ENCODE assay signal across 15 mouse cellular contexts in the genomic region with DNA sequence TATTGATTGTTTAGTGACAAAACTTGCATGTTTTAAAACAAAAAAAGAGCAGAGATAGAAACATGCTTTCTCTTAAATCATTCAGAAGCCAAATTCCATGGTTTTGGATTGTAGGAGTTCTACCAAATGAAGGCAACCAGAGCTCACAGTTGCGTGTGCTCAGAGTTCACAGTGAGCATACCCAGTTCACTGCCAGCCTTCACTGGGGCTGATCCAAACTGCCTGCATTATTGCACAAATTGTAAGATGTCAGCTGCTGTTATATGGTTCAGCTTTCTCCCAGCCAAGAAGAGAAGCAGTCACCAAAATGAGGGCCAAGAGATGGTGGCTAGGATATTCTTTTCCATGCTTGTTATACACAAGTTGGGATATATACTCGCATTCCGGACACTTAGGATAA.
DNase-seq lines count a peak whose midpoint lies in the region.
"Had no signal": no experiment of that assay in that cellular context is flagged by ENCODE, and none has a peak within 500 bp of the region (broad histone marks: within the 10 kb centered on the region; RNA-seq: fewer than 3 reads in every experiment).

No protein-coding gene starts in this region.

- peak; percentile 47 to 67 for DNase-seq in cerebellum, postnatal 10 days
- DNase-seq in cerebellum, adult 8-10 months: no peak
- DNase-seq in layer of hippocampus, adult 11-12 months (ENCODE audit: low spot score): peak; percentile 30
- no peak for DNase-seq in layer of hippocampus, postnatal 10 days (ENCODE audit: low spot score in 2 of 2)
- DNase-seq in left cerebral cortex, postnatal 4 days: peak; percentile 25
- no peak for DNase-seq in left cerebral cortex, postnatal 14 days (ENCODE audit: low spot score in 2 of 2)
- no peak for DNase-seq in heart, postnatal 36 days
- no peak for DNase-seq in heart, adult 11 months
- DNase-seq: adrenal gland, postnatal 36 days; cerebellum, adult 18-20 months; cerebellum, postnatal 25 days; gastrocnemius, postnatal 25 days; heart, adult 18-20 months; heart, postnatal 10 days; kidney, adult 11 months had no signal

- intact Hi-C loops in left cerebral cortex, postnatal 4 days (cut with DNase I): no loop called here
- intact Hi-C loops in left cerebral cortex, postnatal 14 days (cut with DNase I): no loop called here
- intact Hi-C loops in heart, postnatal 36 days (cut with DNase I): no loop called here

Comparison
In these comparisons a context has a peak if more than half of its experiments do, and no peak if none do; other contexts are left out.
1. DNase-seq: peak in cerebellum, postnatal 10 days (2 of 2), layer of hippocampus, adult 11-12 months (single experiment) and left cerebral cortex, postnatal 4 days (single experiment); none in cerebellum, adult 8-10 months (single experiment), layer of hippocampus, postnatal 10 days (0 of 2), left cerebral cortex, postnatal 14 days (0 of 2), heart, postnatal 36 days (0 of 2) and heart, adult 11 months (single experiment).